Mouse (Mus musculus): Measurements from ENCODE around the gene Tifa.
A peak's percentile ranks its signal among the peaks of the same experiment; 100 is the strongest.
"Not testable (repeated sequence)": the region's sequence is repeated elsewhere in the genome, so short reads cannot be mapped to it uniquely, and the experiment has no call there.

Gene Tifa

DNA sequence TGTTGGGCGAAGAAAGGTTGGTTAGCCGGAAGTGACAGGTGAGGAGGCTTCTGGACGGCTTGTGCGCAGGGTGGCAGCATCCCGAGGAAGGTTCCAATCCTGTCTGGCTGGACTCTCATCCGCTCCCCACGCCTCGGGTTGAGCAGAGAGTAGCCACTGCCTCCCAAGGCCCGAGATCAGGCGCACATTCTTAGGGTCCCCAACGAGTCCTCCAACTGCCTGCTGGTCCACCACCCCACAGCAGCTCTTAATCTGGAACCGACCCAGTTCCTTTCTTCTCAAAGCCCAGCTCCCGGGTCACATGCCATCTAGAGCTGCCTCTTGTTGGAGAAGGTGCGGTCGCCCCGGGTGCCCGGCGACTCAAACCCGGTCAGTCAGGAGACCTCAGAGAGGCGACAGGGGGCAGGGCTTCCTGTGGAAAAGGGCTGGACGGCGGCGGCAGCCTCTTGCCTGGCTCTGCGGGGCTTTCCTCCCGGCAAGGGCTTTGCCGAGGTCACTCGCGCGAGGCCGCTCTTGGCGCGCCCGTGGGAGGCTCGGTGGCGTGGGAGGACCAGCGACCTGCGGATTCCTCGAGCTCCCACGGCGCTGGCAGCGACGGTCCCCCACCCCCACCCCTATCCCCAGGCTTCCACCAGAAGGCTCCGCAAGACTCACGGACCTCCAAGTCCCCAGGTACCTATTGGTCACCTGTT, at the start of gene Tifa:
Gene Tifa (plus strand): TSS at position 306 of the 692 bp plus-strand sequence.
- DNase-seq = peak; percentile 44

DNA sequence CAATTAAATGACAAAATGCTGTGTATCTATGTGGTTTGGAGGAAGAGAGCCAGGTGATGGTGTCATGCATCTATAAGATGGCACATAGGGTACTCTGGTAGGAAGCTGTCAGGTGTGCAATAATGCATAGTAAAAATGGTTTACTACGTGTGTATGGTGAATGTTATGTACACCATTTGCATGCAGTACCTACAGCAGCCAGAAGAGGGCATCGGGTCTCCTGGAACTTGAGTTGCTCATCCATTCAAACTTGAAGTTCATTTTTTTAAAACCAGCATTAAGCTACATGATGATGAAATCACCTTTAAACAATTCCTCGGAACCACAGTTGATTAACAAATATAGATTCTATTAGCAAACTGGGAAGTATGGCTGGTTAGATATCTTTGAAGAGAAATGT, 48.1 kb upstream of the Tifa start:
- DNase-seq = peak; percentile 8

DNA sequence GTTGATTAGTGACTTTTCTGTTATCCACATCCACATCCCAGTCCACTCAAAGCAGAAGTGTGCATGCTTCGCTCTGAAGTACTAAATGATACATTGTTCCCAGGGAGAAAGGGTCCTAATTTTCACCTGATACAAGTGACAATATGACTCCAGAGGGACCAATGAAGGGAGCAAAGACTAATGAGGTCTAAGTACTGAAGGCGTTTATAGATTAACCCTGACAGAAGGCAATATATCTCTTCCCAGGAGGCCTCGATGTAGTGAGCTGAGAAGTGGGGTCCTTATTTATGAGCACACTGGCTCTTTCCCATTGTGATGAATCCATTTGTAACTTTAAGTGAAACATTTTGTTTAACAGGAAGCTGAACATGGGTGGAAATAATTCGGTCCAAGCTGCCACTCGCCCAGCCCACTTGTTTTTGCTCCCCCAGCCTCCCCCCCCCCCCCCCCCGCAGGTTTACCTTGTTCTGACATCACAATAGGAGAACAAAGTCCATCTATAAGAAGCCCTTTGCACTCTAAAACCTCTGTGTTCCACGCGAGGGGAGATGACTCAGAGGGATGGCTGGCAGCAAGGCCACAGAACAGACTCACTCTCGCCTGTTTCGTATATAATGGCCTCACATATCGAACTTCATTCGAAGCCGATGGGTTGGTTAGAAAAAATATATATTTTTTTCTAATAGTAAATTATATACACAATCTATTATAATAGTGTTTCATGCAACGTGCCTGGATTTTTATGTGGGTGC, 45.8 kb upstream of the Tifa start:
- DNase-seq = no peak

DNA sequence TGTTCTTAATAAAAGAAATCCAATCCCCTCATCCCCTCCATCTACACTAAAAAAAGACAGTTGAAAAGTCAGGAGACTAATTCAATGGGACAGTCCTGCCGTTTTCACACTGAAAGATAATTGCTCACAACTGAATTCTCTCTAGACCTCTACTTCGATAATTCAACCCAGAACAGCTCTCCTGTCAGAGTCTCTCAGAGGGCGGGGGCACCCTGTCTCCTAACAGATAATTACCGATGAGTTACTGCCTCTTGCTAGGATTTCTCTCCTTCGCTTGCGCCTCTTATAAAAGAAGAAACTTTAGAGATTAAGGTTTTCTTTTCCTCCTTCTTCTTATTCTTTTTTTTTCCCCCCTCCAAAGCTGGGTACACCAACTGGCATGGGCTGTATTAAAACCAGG, 44.1 kb upstream of the Tifa start:
- DNase-seq = no peak

DNA sequence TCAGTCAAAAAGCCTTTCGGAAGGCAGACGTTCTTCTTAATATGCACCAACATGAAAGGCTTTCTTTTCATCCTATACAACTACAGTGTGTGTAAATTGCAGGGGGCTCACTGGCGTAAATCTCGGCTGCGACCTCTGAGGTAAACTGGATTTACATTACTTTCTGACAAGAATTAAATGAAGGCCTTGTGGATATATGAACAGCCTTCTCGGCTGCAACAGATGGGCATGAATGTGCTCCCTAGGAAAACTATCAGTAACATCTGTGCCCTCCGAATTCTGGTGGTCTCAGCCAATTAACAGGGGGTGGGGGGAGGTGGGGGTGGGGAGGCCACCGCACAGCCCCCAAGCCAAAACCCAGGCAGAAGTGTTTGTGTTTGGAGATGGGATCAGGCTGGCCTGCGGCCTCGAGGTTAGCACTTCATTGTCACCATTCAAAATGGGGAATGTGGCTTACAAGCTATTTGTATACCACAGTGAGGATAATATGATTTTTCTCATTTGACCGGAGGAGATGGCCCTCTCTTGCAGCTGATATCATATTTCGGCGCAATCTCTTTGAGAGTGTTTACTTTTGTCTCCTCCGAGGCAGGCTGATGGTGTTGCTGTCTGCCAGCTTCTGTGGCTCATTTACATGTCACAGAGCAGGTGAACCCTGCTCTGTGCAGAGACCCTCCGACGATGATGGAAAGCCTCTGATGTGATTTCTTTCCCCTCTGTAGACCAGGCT, 43.5 kb upstream of the Tifa start:
- DNase-seq = no peak

DNA sequence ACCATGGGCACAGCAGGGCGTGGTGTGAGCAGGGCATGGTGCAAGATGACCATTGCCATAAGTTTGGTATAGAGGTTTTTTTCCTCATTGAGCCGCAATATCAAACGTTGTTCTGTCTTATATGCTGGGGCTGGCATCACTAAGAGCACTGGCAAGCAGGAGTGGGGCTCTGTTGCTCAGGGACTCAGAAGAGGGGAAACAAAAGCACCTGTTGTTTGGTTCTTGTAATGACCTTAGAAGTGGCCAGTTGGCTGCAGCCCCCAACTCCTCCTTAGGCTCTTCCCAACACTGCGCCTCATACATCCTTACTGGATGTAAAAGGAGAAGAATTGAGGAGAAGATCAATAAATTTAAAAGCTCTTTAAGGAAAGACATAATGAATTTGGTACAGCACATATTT, 41.0 kb upstream of the Tifa start:
- no peak for DNase-seq

DNA sequence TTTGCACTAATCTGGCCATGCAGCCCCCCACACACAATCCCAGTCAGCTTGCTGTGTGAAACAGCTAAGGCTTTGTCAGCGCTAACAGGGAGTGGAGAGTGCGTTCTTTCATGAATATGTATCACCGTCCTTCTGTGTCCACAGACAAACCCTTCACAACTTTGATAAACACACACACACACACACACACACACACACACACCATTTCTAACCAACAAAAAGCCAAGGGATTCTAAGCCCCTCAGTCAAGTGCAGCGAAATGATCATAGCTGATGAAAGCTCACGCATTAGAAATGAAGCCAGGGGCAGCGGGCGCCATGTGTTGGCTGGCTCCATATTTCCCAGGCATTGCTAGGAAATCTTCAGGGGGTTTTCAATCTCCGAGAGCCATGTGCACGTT, 40.3 kb upstream of the Tifa start:
- DNase-seq = no peak

DNA sequence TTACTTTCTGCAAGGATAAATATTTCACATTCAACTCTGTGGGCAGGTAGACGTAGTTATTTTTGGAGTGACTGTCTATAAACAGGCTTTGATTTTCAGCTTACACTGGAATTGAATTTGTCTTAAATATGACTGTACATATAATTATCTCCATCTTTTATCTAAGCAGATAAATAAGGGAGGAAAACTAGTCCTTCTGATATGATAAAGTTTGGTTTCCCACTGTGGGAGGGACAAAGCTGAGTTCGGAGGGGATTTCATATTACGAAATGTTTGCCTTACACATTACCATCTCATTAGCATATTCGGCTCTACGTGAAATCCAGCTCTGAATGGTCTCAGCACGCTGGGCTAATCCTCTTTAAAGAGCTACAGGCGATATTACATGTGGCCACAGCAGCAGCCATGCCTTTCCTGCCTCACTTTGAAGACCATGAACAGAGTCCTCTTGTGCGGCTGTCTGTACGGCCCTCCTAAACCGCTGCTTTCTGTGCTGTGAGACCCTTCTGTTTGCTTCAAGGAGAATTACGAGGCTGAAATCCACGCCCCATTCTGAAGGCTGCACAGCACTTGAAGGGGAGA, 39.5 kb upstream of the Tifa start:
- DNase-seq = no peak

DNA sequence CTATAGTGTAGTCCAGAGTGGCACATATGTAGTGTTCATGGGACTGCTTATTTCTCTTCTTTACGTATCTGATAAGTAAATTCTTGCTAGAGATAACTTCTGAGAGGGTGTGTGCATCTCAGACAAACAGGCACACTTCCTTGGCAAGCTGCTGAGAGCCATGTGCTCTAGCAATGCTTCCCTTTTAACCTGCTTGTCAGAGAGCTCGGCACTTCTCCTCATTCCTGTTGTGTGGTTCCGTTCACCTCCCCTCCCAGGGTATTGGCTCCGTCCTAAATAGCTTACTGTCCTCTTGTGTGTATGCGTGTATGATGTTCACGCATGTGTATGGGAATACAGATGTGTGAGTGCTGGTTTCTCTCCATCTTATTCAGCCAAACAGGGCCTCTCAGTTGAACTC, 33.1 kb upstream of the Tifa start:
- DNase-seq = no peak

DNA sequence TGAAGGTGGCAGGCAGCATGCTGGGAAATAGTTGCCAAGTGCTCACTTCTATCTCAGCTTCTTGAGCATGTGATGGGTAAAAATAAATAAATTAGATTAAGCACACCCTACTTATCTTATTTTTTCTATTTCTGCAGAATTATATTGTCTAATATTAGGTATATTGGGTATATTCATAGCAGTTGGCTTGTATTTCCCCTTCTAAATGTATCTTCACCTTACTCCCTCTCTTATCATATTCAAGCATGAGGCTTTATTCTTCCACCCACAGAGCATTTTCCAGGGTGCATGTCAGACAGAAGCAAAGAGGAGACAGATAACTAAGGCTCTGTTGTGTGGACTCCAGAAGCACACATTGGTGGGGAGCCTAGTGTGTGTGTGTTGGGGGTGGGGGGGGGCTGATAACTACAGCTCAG, 31.7 kb upstream of the Tifa start:
- DNase-seq = no peak

DNA sequence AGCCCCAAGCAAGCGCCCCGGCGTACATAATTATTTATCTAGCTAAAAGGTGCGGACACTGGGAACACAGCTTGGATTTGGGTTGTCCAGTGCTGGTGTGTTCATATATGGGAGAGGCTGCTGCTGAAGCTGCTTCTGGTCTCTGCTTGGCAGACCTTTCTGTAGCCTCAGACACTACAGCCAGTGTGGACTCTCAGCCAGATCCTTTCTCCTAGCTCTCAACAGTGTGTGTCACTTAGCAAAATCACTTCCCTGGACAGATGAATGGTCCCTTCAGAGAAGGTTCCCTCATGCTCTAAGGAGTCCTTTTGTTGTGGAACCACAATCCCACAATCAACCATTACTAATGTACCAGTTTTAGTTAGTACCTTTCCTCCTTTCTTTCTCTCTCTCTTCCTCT, 30.8 kb upstream of the Tifa start:
- no peak for DNase-seq

DNA sequence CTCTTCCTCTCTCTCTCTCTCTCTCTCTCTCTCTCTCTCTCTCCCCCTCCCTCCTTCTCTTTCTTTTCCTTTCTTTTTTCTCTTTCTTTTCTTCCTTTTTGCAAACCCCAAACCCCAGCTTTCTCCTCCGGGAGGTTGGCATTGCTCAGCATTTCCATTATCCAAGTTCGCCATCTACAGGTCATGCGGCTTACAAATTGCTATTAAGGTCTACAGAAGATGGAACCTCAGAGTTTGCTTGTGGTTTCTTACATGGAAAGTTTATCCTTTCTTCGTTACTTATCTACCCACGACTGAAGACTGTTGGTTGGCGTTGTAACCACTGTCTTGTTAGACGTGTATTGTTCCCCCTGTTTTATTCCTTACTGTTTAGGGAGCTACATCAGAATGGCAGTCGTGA, 30.4 kb upstream of the Tifa start:
- peak; percentile 39 for DNase-seq

DNA sequence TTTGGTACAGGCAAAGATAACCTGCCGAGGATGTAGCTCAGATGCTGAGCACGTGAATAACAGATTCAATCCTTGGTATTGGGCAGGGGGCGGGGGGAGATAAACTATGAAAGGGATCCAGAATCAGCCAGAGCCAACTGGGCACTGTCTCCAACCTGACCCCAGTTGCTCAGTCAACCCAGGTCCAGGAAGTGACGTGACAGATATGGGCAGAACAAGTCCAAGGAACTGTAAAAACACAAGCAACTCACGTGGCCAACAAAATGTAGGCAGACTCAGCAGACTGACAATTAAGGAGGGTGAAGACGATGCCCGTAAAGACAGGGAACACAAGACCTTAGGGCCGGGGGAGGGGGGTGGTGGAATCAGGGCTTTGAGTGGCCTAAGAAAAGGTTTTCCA, 27.2 kb upstream of the Tifa start:
- DNase-seq = no peak

DNA sequence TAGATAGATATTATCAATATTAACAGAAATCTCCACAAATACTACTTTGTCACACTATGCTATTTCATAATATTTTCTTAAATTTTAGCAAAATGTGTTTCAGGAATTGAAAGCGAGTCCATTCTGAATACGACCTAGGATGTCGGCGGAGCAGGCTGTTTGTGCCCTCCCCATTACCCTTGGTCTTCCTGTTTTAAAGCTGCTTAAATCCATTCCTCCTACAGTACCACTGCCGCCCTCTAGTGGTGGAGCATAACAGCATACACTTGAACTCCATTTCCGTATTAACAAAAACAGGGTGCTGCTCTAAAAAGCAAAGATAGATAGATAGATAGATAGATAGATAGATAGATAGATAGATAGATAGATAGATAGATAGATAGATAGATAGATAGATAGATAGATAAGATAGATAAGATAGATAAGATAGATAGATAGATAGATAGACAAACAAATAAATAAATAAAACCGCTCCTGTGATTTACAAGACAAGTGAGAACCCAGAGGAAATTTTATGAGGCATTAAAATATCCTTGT, 26.5 kb upstream of the Tifa start:
- DNase-seq = peak; percentile 87

DNA sequence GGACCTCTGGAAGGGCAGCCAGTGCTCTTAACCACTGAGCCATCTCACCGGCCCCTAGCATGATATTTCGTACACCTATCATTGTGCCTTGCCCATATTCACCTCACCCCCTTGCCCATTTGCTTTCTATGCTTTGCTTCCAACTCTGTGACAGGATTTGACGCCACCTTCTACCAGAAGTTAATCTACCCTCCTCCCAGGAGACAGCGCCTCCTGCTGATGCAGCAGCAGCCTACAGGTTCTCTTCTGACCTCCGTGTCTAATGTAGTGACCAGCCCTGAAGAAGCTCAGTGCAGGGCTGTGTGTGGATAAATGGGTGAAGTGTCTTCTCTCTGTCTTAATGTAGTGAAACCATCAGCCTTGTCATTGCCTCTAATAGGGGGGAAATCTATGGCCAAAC, 25.1 kb upstream of the Tifa start:
- DNase-seq = no peak

DNA sequence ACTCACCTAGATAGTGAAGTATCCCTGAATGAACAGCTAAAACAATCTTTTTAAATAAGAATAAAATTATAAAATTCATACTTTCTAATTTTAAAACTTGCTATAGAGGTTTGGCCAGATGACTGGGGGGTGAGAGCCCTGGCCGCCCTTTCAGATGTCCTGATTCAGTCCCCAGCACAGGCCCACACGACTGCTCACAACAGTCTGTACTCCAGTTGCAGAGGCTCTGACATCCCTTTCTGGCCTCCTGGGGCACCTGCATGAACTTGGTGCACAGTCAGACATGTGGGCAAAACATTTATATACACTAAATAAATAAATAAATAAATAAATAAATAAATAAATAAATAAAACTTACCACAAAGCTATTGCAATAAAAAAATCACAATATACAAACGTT, 23.6 kb upstream of the Tifa start:
- DNase-seq = no peak

DNA sequence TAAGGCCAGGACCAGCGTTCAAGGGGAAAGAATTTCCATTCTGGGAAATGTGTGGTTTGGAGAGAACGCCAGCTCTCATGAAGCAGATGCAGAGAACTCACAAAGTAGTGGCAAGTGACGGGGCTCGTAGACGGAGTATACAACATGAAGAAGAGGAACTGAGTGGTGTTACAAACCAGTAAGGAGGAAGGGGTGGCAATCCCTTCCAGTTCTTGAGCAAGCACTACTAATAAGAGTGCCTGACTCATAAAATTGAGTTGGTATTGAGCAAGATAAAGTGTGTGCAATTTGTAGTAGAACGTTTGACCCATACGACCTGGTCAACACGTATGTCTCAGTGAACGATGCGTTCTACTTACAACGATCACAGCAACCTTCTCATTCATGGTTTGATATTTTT, 20.5 kb upstream of the Tifa start:
- no peak for DNase-seq

DNA sequence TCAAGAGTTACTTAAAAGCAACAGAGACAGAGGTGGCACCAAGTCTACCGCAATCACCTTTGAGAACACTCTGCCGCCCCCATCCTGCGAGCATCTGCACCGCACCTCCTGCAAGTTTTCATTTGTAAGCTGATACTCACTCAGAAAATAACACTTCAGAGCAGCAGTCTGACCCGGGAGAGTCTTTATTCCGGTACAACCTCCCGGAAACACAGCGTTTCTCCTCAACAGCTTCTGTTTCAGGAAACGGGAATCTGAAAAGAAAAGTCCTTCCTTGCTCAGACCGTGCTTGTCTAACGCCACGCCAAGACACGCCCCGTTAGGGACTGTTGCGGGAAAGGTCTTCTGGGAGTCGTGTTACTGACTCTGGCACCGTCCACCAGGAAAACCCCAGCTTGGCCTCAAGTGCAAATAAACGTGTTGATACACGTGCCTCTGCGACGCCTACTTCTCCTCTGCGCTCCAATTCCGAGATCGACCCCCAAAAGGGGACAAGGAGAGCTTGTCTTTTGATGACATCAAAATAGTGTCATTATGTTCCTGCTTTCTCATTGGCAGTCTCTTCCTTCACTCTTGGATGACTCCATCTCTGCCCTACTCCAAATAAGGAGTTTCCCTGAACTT, 9.5 kb upstream of the Tifa start, which contains the start of gene Alpk1:
Gene Alpk1 (minus strand): TSS at position 507 of the 624 bp plus-strand sequence.
- peak; percentile 82 for DNase-seq

DNA sequence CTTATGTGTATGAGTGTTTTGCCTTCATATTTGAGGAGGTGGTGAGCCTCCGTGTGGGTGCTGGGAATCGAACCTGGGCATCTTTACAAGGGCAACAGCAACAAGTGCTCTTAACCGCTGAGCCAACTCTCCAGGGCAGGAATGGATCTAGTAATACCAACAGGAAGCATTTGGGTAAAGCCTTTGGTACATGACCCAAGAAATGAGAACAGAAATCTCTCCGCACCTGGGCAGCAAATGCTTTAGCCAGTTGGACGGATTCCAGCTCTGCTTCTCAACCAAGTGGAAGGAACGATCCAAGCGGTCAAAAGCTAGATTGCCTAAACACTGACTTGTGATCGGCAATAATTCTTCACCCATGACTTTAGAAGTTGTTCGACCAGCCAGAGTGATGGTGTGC, 8.7 kb upstream of the Tifa start:
- no peak for DNase-seq

DNA sequence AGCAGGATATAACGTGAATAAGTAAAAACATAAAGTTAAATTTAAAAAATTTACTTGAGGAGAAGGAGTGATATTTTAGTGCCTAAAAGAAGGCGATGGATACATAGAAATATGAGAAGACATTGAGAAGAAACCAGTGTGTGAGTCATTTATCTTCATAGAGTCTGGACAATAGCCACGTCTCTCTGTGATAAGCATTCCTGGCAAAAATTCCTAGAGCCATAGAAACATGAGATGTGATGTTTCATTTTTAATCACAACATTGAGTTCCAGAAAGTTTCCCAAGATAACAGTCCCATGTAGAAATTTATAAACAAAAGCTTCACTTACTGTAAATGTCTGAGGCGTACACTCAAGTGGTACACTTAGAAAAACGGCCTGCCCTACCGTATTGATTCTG, 6.7 kb upstream of the Tifa start:
- no peak for DNase-seq

DNA sequence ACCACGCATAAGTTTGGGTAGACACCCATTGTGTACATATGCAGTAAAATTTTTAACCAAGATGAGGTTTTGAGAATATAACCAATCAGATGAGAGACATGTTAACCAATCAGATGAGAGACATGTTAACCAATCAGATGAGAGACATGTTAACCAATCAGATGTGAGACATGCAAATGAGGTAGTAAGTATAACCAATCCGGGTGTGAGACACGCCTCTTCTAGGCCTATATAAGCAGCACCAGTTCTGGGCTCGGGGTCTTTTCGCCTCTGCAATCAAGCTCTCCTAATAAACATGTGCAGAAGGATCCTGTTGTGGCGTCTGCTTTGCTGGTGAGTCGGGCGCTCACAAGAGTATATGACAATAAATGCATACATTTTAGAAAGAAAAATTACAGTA, 5.9 kb upstream of the Tifa start:
- not testable (repeated sequence) for DNase-seq

DNA sequence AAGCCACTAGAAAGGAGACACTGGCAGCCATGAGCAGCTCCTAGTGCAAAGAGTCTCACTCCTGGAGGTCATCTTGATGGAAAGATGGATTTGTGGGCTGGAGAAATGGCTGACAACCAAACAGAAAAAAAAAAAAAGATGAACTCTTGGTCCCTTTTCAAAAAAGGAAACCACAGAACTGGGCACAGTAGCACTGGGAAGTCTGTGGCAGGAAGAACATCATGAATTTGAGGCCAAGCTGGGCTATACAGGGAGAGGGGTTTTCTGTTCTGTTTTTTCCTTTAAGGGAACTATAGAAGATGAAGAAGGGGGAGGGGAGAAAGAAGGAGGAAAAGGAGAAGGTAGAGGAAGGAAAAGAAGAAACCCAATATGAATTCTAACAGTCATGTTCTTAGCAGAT, 2.6 kb upstream of the Tifa start:
- no peak for DNase-seq

DNA sequence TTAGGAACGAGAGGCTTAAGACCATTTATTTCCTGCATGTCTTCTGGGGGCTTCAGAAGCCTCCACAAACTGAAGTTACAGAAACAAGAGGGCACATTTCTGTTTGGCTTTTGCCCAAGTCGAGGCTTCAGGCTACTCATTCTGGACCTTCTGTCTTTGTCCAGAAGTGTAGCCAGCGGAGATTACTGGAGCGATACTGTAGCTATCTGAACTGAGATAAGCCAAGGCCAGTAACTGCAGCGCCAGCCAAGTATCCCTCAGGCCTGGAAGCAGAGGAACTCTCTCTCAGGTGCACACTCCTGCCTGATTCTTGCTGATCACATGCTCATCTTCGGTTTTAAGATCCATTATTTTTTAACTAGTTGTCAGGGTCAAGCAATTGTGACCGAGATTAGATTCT, 1.6 kb upstream of the Tifa start:
- DNase-seq = no peak
